Mouse (Mus musculus) liver, embryonic 16.5 days (tissue): ENCODE measurements around the gene Olfml2a. TPM values are rescaled to one million over a fixed set of nuclear protein-coding genes. Genes with fewer than 3 reads are reported as not detected.

ENCODE experiments used
- ATAC-seq: fragments of 200-750 bp; cut with Nextera tagmentation; 2 replicates; pipeline ENCODE4 v1.8.0; 2017; ENCODE audit warnings: low read depth, mild to moderate bottlenecking, moderate number of reproducible peaks, moderate library complexity
- H3K27ac ChIP-seq: fragments of 300-500 bp; sonication (generic); 2 replicates; pipeline ENCODE4 v1.5.1; 2014; ENCODE audit warnings: mild to moderate bottlenecking, low read length
- H3K27me3 ChIP-seq: fragments of 300-500 bp; sonication (generic); 2 replicates; pipeline ENCODE4 v1.6.1; 2014; ENCODE audit warnings: low read depth, low read length, mixed read lengths; ENCODE audit not compliant: control insufficient read depth, insufficient read depth
- H3K36me3 ChIP-seq: fragments of 300-500 bp; sonication (generic); 2 replicates; pipeline ENCODE4 v1.6.1; 2014; ENCODE audit warnings: mild to moderate bottlenecking; ENCODE audit not compliant: control insufficient read depth, insufficient read depth
- H3K4me1 ChIP-seq: fragments of 300-500 bp; sonication (generic); 2 replicates; pipeline ENCODE4 v1.6.1; 2014; ENCODE audit warnings: low read depth, low read length, mixed read lengths; ENCODE audit not compliant: control insufficient read depth
- H3K4me2 ChIP-seq: fragments of 300-500 bp; sonication (generic); 2 replicates; pipeline ENCODE4 v1.6.1; 2014; ENCODE audit warnings: low read depth, low read length, mixed read lengths
- H3K4me3 ChIP-seq: fragments of 300-500 bp; sonication (generic); 2 replicates; pipeline ENCODE4 v1.5.1; 2014; ENCODE audit warnings: low read depth, mild to moderate bottlenecking, low read length
- H3K9ac ChIP-seq: fragments of 300-500 bp; sonication (generic); 2 replicates; pipeline ENCODE4 v1.6.1; 2014; ENCODE audit warnings: low read depth, low read length
- H3K9me3 ChIP-seq: fragments of 300-500 bp; sonication (generic); replicated peaks from 2 replicates; pipeline ENCODE4 v1.6.1; 2016; ENCODE audit warnings: low read length; ENCODE audit not compliant: control insufficient read depth
- WGBS: fragments of 180-500 bp; shearing (Covaris S2); extraction: QIAGEN DNeasy Blood & Tissue Kit; methylation state at CpG from one replicate; pipeline ENCODE4 v1.1.7; 2014; ENCODE audit not compliant: insufficient replicate concordance; 5-methylcytosine and 5-hydroxymethylcytosine counted together
- polyA plus RNA-seq: library from polyadenylated mRNA; unstranded; fragments of >200 nt; fragmentation: Nextera tagmentation; extraction: Ambion mirVana; gene quantifications from 2 replicates; pipeline ENCODE4 v1.2.1, GENCODE M21; 2015

The Olfml2a gene
- polyA plus RNA-seq = 0.15 and 0.19 TPM in 2 replicates

DNA sequence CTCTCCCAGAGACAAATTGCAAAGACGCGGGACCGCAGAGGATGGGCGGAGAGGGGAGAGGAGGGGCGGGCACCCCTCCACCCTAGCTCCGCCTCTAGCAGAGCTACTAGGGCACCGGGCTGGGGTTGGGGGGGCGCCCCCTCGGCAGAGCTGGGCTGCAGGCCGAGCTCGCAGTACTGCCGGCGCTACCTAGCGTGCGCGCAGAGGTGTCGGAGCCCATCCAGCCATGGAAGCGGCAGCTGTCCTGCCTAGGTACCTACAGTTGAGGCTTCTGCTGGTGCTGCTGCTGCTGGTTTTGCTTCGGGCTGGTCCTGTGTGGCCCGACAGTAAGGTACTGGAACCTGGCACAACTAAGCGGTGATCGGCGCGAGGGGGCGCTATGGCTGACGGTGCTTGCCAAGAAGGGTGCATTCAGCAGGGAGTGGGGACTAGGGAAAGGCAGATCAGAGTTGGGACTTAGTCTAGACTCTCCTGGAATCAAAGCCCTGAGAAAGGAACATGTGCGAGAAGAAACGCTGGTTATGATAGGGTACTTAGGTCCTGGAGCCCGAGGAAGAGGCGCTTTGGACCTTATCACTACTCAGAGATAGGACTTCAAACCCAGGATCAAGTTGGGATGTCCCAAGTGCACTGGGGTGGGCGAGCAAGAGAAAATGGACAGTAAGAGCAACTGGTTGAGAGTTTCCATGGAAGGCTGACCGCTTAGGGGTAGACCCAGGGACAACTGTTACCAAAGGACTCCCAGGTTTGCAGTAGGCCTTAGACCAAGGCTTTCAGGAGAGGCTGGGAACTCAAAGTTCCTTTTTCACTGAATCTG, at the start of gene Olfml2a:
Gene Olfml2a, plus strand, starts transcription at position 128 of the 817 bp plus-strand sequence.
- Histone ChIP-seq H3K4me1 (peaks cover 11% of the 10 kb centered on the region), H3K27me3 (no peaks in the 10 kb centered on the region; the same call in 1 of the 2 replicates), H3K9ac (peak within 1 kb of the TSS; percentile 44; the same call in 1 of the 2 replicates), H3K9me3 (no peaks in the 10 kb centered on the region), H3K36me3 (no peaks in the 10 kb centered on the region), H3K4me2 (peak within 1 kb of the TSS; percentile 80), H3K4me3 (peak within 1 kb of the TSS; percentile 54), H3K27ac (no peak within 1 kb of the TSS)
- 7% methylated on average over 32 of the region's 32 CpGs for WGBS
- peak; percentile 68 for ATAC-seq

DNA sequence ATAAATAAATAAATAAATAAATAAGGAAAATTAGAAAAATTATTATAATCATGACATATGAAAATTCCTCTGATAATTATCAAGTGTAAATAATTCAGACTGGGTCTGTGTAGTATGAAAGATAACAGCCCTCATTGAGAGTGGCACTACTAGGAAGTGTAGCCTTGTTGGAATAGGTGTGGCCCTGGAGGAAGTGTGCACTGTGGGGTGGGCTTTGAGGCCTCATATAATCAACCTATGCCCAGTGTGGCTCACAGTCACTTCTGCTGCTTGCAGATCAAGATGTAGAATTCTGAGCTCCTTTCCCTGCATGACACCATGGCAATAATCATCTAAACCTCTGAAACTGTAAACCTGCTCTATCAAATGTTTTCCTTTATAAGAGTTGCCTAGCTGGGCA, 28.9 kb upstream of the Olfml2a start:
- Histone ChIP-seq H3K9me3 (no peaks in the 10 kb centered on the region), H3K4me2 (no peak overlapping the region), H3K9ac (no peak overlapping the region), H3K36me3 (no peaks in the 10 kb centered on the region), H3K4me3 (no peak overlapping the region), H3K27me3 (no peaks in the 10 kb centered on the region), H3K27ac (no peak overlapping the region), H3K4me1 (no peaks in the 10 kb centered on the region)
- no peak for ATAC-seq

DNA sequence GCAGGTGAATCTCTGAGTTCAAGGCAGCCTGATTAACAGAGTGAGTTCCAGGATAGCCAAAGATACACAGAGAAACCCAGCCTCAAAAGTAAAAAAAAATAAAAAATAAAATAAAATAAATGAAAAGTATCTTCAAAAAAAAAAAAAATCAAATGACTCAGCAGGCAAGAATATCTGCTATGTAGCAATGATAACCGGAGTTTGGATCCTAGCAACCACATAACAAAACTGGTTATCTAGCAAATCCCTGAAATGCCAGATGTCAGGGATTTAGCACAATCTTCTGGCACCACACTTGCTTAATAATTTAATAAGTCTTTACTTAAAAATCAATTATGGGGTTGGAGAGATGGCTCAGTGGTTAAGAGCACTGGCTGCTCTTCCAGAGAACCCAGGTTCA, 27.5 kb upstream of the Olfml2a start:
- no peak overlapping the region for H3K27ac ChIP-seq
- H3K4me2 ChIP-seq = no peak overlapping the region
- H3K9ac ChIP-seq = no peak overlapping the region
- WGBS = 43% methylated on average over 1 of the region's 1 CpGs
- H3K36me3 ChIP-seq = no peaks in the 10 kb centered on the region
- H3K27me3 ChIP-seq = no peaks in the 10 kb centered on the region
- no peaks in the 10 kb centered on the region for H3K9me3 ChIP-seq
- no peak overlapping the region for H3K4me3 ChIP-seq
- H3K4me1 ChIP-seq = no peaks in the 10 kb centered on the region
- no peak for ATAC-seq

DNA sequence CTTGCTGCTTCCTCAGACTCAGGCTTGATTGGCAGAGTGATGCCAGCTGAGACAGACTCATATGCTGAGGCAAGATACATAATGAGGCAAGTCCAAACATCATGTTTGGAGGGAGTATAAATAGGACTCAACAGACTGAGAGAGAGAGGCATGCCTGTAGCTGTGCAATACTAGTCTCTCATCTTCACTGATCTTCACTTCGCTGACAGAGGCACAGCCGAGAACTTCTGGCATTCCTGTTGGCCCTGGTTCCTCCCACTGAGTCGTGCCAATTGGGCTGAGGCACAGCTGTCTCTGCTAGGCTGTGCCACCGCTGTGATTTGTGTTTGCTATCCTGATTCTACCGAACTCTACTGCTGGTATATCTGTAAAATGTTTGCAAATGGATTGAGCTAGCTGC, 25.7 kb upstream of the Olfml2a start:
- no peaks in the 10 kb centered on the region for H3K27me3 ChIP-seq
- no peaks in the 10 kb centered on the region for H3K36me3 ChIP-seq
- no peak for ATAC-seq
- 61% methylated on average over 5 of the region's 5 CpGs for WGBS
- no peaks in the 10 kb centered on the region for H3K4me1 ChIP-seq
- no peak overlapping the region for H3K4me2 ChIP-seq
- no peak overlapping the region for H3K4me3 ChIP-seq
- H3K9ac ChIP-seq = no peak overlapping the region
- no peaks in the 10 kb centered on the region for H3K9me3 ChIP-seq
- H3K27ac ChIP-seq = no peak overlapping the region

DNA sequence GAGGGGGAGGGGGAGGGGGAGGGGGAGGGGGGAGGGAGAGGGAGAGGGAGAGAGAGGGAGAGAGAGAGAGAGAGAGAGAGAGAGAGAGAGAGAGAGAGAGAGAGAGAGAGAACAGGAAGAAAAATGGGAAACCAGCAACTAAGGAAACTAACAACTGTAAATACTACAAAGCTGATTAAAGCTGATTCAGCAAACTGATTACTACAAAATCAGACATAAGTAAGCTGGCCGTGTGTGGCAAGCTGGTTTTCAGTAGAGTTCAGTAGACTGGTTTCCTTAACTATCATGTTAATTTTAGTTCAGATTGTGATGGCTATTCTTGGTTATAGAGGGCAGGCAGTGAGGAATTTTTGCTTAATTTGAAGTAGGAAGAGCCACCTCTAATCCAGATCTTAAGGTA, 23.2 kb upstream of the Olfml2a start:
- no peak for ATAC-seq
- no peak overlapping the region for H3K4me3 ChIP-seq
- H3K9ac ChIP-seq = no peak overlapping the region
- H3K27me3 ChIP-seq = no peaks in the 10 kb centered on the region
- 31% methylated on average over 1 of the region's 1 CpGs for WGBS
- H3K4me1 ChIP-seq = no peaks in the 10 kb centered on the region
- no peak overlapping the region for H3K27ac ChIP-seq
- no peak overlapping the region for H3K4me2 ChIP-seq
- no peaks in the 10 kb centered on the region for H3K9me3 ChIP-seq
- H3K36me3 ChIP-seq = no peaks in the 10 kb centered on the region

DNA sequence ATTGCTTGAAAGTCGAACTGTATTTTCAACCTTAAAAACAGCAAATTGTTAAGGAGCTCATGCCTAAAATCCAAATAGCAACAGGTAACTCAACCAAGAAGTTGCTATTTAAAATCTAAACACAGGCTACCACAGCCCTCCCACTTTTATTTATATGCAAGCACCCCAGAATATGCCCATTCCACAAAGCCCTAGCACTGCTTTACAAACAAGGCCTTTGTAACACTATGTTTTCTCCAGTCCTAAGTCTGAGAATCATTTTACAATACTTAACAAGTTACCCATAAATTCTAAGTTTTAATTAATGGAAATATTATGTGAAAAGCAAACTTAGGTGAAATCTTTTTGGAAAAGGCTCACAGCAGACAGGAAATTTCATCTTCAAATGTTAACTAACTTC, 17.3 kb upstream of the Olfml2a start:
- no peaks in the 10 kb centered on the region for H3K4me1 ChIP-seq
- H3K27me3 ChIP-seq = no peaks in the 10 kb centered on the region
- no peak overlapping the region for H3K4me3 ChIP-seq
- no peaks in the 10 kb centered on the region for H3K36me3 ChIP-seq
- H3K9ac ChIP-seq = no peak overlapping the region
- H3K27ac ChIP-seq = no peak overlapping the region
- H3K4me2 ChIP-seq = no peak overlapping the region
- 60% methylated on average over 1 of the region's 1 CpGs for WGBS
- ATAC-seq = no peak
- no peaks in the 10 kb centered on the region for H3K9me3 ChIP-seq

DNA sequence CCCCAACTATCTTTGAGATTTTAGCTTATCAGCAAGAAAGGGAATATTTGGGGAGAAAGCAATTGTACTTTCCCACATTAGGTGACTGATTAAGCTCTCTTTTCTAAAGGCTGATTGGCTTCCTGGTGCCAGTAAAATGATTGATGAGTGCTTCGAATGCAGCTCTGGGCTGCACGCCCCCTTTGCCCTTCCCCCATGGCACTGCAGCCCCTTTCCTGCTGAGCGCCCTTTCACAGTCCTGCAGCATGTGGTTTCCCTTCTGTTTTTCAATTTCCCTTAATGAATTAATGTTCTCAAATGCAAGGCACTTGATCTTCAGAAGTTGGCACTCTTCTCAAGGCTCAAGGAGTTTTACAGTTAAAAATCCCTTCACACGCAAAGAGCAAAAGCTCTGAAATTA, 16.8 kb upstream of the Olfml2a start:
- H3K36me3 ChIP-seq = no peaks in the 10 kb centered on the region
- no peak overlapping the region for H3K4me3 ChIP-seq
- no peak overlapping the region for H3K27ac ChIP-seq
- H3K9me3 ChIP-seq = no peaks in the 10 kb centered on the region
- no peaks in the 10 kb centered on the region for H3K27me3 ChIP-seq
- no peak overlapping the region for H3K9ac ChIP-seq
- ATAC-seq = no peak
- no peak overlapping the region for H3K4me2 ChIP-seq
- 45% methylated on average over 4 of the region's 4 CpGs for WGBS
- H3K4me1 ChIP-seq = no peaks in the 10 kb centered on the region

DNA sequence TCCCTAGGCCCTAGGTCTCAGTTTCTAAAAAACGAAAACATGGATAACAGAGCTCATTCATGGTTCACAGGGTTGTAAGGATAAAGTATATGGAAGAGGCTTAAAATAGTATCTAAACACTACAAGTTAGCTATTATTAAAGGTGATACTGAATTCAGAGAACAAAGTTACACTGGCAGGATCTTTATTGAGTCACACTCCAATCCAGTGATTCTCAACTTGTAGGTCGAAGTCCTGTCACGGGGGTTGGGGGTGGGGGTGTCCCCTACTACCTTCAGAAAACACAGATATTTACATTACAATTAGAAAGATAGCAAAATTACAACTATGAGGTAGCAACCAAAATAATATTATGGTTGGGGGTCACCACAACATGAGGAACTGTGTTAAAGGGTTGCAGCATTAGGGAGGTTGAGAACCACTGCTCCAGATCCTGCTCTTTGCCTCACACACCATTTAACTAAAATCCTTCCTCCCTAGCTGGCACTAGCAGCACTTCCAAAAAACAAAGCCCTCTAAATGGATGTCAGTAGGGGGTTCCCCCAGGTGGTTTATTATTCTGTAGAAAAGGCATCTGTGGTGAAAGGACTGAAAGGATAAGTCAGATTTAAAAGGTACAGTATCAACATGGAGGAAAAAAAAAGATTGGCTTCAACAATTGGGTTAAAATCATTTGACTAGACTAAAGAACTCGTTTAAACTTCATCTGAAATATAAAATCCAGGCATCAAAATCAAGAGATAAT, 14.7 kb upstream of the Olfml2a start:
- no peak overlapping the region for H3K9ac ChIP-seq
- no peaks in the 10 kb centered on the region for H3K4me1 ChIP-seq
- H3K27ac ChIP-seq = no peak overlapping the region
- no peaks in the 10 kb centered on the region for H3K27me3 ChIP-seq
- H3K4me2 ChIP-seq = no peak overlapping the region
- H3K36me3 ChIP-seq = no peaks in the 10 kb centered on the region
- no peak for ATAC-seq
- H3K4me3 ChIP-seq = no peak overlapping the region
- H3K9me3 ChIP-seq = no peaks in the 10 kb centered on the region
- WGBS = 47% methylated on average over 4 of the region's 4 CpGs

DNA sequence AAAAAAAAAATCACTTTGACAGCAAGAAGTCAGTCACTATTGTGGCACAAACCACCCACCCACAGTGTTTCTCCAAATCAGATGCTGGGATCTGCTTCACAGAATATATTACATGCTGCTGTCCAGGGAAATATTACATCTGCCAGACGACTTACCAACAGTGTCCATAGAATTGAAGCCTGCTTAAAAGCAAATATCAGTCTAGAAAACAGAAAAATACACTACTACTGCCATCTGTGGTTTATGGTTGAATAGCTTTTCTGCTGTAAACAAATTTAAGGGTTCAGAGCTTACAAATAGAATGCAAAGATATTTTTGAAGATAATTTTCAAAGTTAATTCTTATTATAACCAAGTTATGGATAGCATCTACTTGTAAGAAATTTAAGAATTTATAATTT, 10.4 kb upstream of the Olfml2a start:
- 39% methylated on average over 1 of the region's 1 CpGs for WGBS
- Histone ChIP-seq H3K4me2 (no peak overlapping the region), H3K9me3 (no peaks in the 10 kb centered on the region), H3K36me3 (no peaks in the 10 kb centered on the region), H3K4me1 (peaks cover 6% of the 10 kb centered on the region), H3K27me3 (peaks cover 26% of the 10 kb centered on the region), H3K27ac (no peak overlapping the region), H3K9ac (no peak overlapping the region), H3K4me3 (no peak overlapping the region)
- ATAC-seq = no peak
